Mouse (Mus musculus) hindbrain, embryonic 15.5 days (tissue): Measurements from ENCODE around the gene Prr5l. TPM values are rescaled to one million over a fixed set of nuclear protein-coding genes. Genes with fewer than 3 reads are reported as not detected.
A peak's percentile ranks its signal among the peaks of the same experiment; 100 is the strongest.

Experiments
- ATAC-seq: fragments of 200-750 bp; cut with Nextera tagmentation; 2 replicates; pipeline ENCODE4 v1.8.0; 2017; ENCODE audit warnings: low read depth, moderate number of reproducible peaks, moderate TSS enrichment; ENCODE audit not compliant: low FRiP score
- H3K27ac ChIP-seq: fragments of 300-500 bp; sonication (generic); replicated peaks from 2 replicates; pipeline ENCODE4 v1.5.1; 2015; ENCODE audit warnings: mild to moderate bottlenecking, inconsistent platforms
- H3K27me3 ChIP-seq: fragments of 300-500 bp; sonication (generic); 2 replicates; pipeline ENCODE4 v1.6.1; 2015; ENCODE audit warnings: control low read depth, inconsistent platforms
- H3K36me3 ChIP-seq: fragments of 300-500 bp; sonication (generic); 2 replicates; pipeline ENCODE4 v1.6.1; 2015; ENCODE audit warnings: control low read depth, inconsistent platforms
- H3K4me1 ChIP-seq: fragments of 300-500 bp; sonication (generic); replicated peaks from 2 replicates; pipeline ENCODE4 v1.6.1; 2015; ENCODE audit warnings: control low read depth, inconsistent platforms
- H3K4me2 ChIP-seq: fragments of 300-500 bp; sonication (generic); 2 replicates; pipeline ENCODE4 v1.6.1; 2015; ENCODE audit warnings: moderate library complexity, mild to moderate bottlenecking, inconsistent platforms
- H3K4me3 ChIP-seq: fragments of 300-500 bp; sonication (generic); 2 replicates; pipeline ENCODE4 v1.5.1; 2015; ENCODE audit warnings: mild to moderate bottlenecking, inconsistent platforms
- H3K9ac ChIP-seq: fragments of 300-500 bp; sonication (generic); 2 replicates; pipeline ENCODE4 v1.6.1; 2015; ENCODE audit warnings: inconsistent platforms
- H3K9me3 ChIP-seq: fragments of 300-500 bp; sonication (generic); 2 replicates; pipeline ENCODE4 v1.6.1; 2016; ENCODE audit warnings: control low read depth, inconsistent platforms
- WGBS: fragments of 180-500 bp; shearing (Covaris S2); methylation state at CpG from one replicate; pipeline ENCODE4 v1.1.7; 2015; 5-methylcytosine and 5-hydroxymethylcytosine counted together
- polyA plus RNA-seq: library from polyadenylated mRNA; unstranded; fragments of >200 nt; fragmentation: Nextera tagmentation; extraction: Ambion mirVana; gene quantifications from 2 replicates; pipeline ENCODE4 v1.2.1, GENCODE M21; 2015

Prr5l gene
- polyA plus RNA-seq, 1 experiment from 2014 or later: 5.9 TPM

- no peak overlapping the region for H3K9ac ChIP-seq
- no peak for ATAC-seq
- peaks cover 21% of the 10 kb centered on the region for H3K27me3 ChIP-seq
- H3K4me1 ChIP-seq: peaks cover 20% of the 10 kb centered on the region
- H3K4me3 ChIP-seq: no peak overlapping the region
- no peak overlapping the region for H3K4me2 ChIP-seq
- no peaks in the 10 kb centered on the region for H3K36me3 ChIP-seq
- no peaks in the 10 kb centered on the region for H3K9me3 ChIP-seq
- 86% methylated on average over 4 of the region's 4 CpGs for WGBS
- H3K27ac ChIP-seq: no peak overlapping the region
Measured at GRCm38 (mm10) chr2:101792130-101792529, 90.7 kb downstream of the Prr5l start.

DNA sequence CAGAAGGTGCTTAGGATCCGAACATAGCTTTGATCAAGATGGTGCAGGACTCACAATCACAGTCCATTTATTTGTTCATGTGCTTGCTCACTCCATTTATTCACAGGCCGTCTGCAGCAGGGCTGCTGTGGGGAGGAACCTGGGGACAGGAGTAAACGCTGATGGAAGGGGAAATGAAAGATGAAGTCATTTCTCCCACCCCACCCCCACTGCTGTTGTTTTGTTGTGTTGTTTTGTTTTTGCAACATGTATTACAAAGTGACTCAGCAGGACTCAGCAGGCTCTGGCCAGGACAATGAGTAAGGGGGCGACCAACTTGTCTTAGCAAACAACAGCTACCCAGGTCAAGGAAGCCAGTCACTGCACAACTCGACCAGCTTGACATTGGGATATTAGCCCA, 99.6 kb downstream of the Prr5l start:
- no peak overlapping the region for H3K9ac ChIP-seq
- ATAC-seq: no peak
- H3K4me3 ChIP-seq: no peak overlapping the region
- no peaks in the 10 kb centered on the region for H3K27me3 ChIP-seq
- H3K4me1 ChIP-seq: no peaks in the 10 kb centered on the region
- H3K9me3 ChIP-seq: no peaks in the 10 kb centered on the region
- 34% methylated on average over 5 of the region's 5 CpGs for WGBS
- H3K27ac ChIP-seq: no peak overlapping the region
- no peak overlapping the region for H3K4me2 ChIP-seq
- H3K36me3 ChIP-seq: no peaks in the 10 kb centered on the region

DNA sequence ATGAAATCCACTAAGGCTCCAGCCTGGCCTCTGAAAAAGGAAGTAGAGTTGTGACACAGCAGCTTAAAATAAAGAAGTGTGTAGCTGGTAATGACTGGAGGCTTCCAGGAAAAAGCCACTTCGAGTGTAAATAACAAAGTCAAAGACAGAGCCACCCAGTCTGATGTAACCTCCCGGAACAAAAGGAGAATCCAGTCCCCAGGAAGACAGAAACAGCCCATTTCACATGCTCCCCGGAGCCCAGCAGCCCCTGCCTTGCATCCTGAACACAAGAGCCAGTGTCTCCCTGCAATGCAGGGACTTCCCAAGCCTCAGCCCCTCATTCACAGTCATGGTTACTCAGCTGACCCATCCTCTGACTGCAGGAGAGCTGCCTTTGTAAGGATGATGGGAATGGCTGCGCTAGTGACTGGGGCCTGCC, 101.5 kb downstream of the Prr5l start:
- Histone ChIP-seq H3K4me1 (no peaks in the 10 kb centered on the region), H3K9me3 (no peaks in the 10 kb centered on the region), H3K4me3 (no peak overlapping the region), H3K4me2 (no peak overlapping the region), H3K9ac (no peak overlapping the region), H3K36me3 (no peaks in the 10 kb centered on the region), H3K27ac (0 out of 2 replicates have a peak overlapping the region, but pooled peaks have one; percentile 7), H3K27me3 (no peaks in the 10 kb centered on the region)
- ATAC-seq: peak; percentile 86; the same call in 1 of the 2 replicates
- WGBS: 57% methylated on average over 4 of the region's 4 CpGs

- 95% methylated on average over 6 of the region's 6 CpGs for WGBS
- Histone ChIP-seq H3K27ac (no peak overlapping the region), H3K27me3 (no peaks in the 10 kb centered on the region), H3K36me3 (no peaks in the 10 kb centered on the region), H3K9me3 (no peaks in the 10 kb centered on the region), H3K4me1 (no peaks in the 10 kb centered on the region), H3K4me3 (no peak overlapping the region), H3K9ac (no peak overlapping the region), H3K4me2 (no peak overlapping the region)
- ATAC-seq: no peak
Measured at GRCm38 (mm10) chr2:101778080-101778479, 104.7 kb downstream of the Prr5l start.

DNA sequence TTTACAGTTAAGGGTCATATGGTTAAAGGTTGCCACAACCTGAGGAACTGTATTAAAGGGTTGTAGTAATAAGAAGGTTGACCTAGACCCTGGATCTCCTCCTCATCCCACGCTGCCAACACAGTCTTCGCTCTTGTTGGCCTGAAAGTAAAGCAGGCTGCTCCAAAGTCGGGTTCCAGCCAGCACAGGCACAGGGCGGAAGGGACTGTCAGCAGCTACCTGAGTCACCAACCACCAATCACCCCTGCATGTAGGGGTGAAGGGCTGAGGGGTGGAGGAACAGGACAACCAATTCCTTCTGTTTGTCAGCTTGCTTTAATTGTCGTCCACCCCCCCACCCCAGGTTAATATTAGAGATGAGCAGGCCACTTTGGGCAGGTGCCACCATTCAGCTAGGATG, 119.3 kb downstream of the Prr5l start:
- Histone ChIP-seq H3K4me2 (no peak overlapping the region), H3K27me3 (no peaks in the 10 kb centered on the region), H3K9ac (no peak overlapping the region), H3K4me3 (no peak overlapping the region), H3K27ac (no peak overlapping the region), H3K4me1 (peaks cover 4% of the 10 kb centered on the region), H3K9me3 (no peaks in the 10 kb centered on the region), H3K36me3 (no peaks in the 10 kb centered on the region)
- 92% methylated on average over 5 of the region's 5 CpGs for WGBS
- no peak for ATAC-seq

GRCm38 (mm10) chr2:101762955-101763386, 119.9 kb downstream of the Prr5l start:
- H3K9ac ChIP-seq: no peak overlapping the region
- WGBS: 86% methylated on average over 4 of the region's 4 CpGs

GRCm38 (mm10) chr2:101762405-101762804, 120.4 kb downstream of the Prr5l start:
- H3K4me3 ChIP-seq: no peak overlapping the region
- ATAC-seq: no peak
- no peak overlapping the region for H3K4me2 ChIP-seq
- H3K4me1 ChIP-seq: peaks cover 4% of the 10 kb centered on the region
- no peak overlapping the region for H3K9ac ChIP-seq
- WGBS: 57% methylated on average over 10 of the region's 10 CpGs
- no peaks in the 10 kb centered on the region for H3K36me3 ChIP-seq
- no peaks in the 10 kb centered on the region for H3K9me3 ChIP-seq
- H3K27me3 ChIP-seq: no peaks in the 10 kb centered on the region
- H3K27ac ChIP-seq: no peak overlapping the region

More at GRCm38 (mm10) chr2:101762955-101763386, 119.9 kb downstream of the Prr5l start:
- no peak overlapping the region for H3K4me3 ChIP-seq
- no peak overlapping the region for H3K27ac ChIP-seq
- no peak for ATAC-seq
- no peaks in the 10 kb centered on the region for H3K9me3 ChIP-seq
- H3K36me3 ChIP-seq: no peaks in the 10 kb centered on the region
- no peaks in the 10 kb centered on the region for H3K27me3 ChIP-seq
- peaks cover 4% of the 10 kb centered on the region for H3K4me1 ChIP-seq
- no peak overlapping the region for H3K4me2 ChIP-seq

DNA sequence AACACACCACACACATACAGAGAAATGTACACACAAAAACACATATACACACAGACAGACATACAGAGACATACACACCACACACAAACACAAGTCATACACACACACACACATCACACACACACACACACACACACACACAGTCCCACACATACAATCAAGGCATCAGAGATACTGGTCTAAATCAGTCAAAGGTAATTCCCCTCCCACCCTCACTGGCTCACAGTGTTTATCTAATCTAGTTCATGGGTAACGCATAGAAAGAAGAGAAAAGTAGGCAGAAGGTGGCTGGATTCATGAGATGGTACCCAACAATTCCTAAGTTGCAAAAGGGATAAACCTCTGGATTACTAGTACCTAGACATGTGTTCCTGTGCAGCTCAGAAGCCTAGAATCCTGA, 120.9 kb downstream of the Prr5l start:
- 81% methylated on average over 1 of the region's 1 CpGs for WGBS
- Histone ChIP-seq H3K27ac (no peak overlapping the region), H3K36me3 (no peaks in the 10 kb centered on the region), H3K4me1 (peaks cover 4% of the 10 kb centered on the region), H3K4me2 (no peak overlapping the region), H3K4me3 (no peak overlapping the region), H3K27me3 (no peaks in the 10 kb centered on the region), H3K9me3 (no peaks in the 10 kb centered on the region), H3K9ac (no peak overlapping the region)
- no peak for ATAC-seq

DNA sequence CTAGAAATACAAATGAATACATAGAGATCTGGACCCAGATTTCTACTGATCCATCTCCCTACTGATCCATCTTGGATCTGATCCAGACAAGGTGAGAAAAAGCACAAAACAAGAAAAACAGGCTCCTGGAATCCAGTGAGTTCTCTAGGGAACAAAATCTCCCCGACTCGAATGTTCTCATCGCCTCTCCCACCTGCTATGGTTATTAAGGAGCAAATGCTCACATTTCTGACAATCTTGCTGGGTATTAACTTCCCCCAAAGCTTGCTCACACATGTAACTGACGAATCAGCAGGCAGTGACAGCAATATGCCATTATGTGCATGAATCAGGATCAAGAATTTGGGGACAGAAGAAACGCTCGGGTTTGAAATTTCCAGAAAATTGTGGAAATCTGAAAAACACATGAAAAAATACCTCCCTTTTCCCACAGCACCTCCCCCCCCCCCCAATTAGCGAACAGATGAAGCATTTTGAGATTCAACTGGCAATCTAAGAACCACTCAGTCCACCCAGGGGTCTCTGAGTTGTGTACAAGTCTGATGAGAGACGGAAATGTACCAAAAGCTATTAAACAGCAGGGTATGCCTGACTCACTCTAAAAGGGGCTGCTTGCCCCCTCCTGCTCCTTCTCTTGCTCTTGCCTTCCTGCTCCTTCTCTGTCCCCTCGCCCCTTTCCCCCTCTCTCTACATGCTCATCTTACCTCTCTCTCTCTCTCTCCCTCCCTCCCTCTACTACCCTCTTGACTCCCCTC, 123.1 kb downstream of the Prr5l start:
- Histone ChIP-seq H3K36me3 (no peaks in the 10 kb centered on the region), H3K4me2 (no peak overlapping the region), H3K27ac (no peak overlapping the region), H3K9ac (no peak overlapping the region), H3K9me3 (no peaks in the 10 kb centered on the region), H3K4me3 (no peak overlapping the region), H3K27me3 (no peaks in the 10 kb centered on the region), H3K4me1 (peaks cover 14% of the 10 kb centered on the region)
- 63% methylated on average over 9 of the region's 9 CpGs for WGBS
- no peak; the same call in 1 of the 2 replicates for ATAC-seq

GRCm38 (mm10) chr2:101757806-101758205, 125.0 kb downstream of the Prr5l start:
- H3K36me3 ChIP-seq: no peaks in the 10 kb centered on the region
- no peak for ATAC-seq
- H3K4me1 ChIP-seq: peaks cover 14% of the 10 kb centered on the region
- H3K4me2 ChIP-seq: no peak overlapping the region
- H3K27ac ChIP-seq: no peak overlapping the region
- H3K4me3 ChIP-seq: no peak overlapping the region
- H3K27me3 ChIP-seq: no peaks in the 10 kb centered on the region
- H3K9me3 ChIP-seq: no peaks in the 10 kb centered on the region
- WGBS: 97% methylated on average over 1 of the region's 1 CpGs
- H3K9ac ChIP-seq: no peak overlapping the region

DNA sequence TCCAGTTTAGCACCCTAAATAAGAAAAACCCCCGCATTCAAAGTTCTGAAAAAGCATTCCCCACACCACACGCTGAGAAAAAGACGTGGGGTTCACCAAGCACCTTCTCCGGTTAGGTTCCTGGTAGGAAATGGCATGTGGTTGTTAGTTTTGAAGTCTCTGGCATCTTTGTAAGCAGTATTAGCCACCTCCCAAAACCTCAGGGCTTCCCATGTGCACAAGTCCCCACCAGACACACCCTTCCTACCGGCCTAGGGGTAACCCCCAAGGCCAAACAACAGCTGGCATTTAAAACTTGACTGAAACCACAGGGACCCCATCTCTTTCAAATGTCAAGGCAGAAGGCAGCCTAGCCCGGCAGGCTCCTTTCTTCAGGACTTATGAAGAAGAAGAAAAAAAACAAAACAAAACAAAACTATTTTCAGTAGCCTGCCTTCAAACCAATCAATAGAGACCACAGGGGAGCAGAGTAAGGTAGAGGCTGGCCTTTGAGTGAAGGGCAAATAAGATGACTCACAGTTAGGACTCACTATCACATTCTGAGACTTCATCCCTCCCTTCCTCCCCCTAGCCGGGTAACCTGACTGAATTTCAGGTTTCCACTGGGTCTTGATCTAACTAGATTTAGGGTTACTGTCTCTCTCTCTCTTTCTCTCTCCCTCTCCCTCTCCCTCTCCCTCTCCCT, 126.6 kb downstream of the Prr5l start:
- Histone ChIP-seq H3K9ac (no peak overlapping the region), H3K4me3 (no peak overlapping the region), H3K36me3 (no peaks in the 10 kb centered on the region), H3K27ac (no peak overlapping the region), H3K9me3 (no peaks in the 10 kb centered on the region), H3K4me2 (no peak overlapping the region), H3K27me3 (no peaks in the 10 kb centered on the region), H3K4me1 (peaks cover 10% of the 10 kb centered on the region)
- 26% methylated on average over 7 of the region's 7 CpGs for WGBS
- ATAC-seq: no peak

- no peak for ATAC-seq
- no peak overlapping the region for H3K27ac ChIP-seq
Measured at GRCm38 (mm10) chr2:101754939-101755555, 127.8 kb downstream of the Prr5l start.

More at GRCm38 (mm10) chr2:101754939-101755555, 127.8 kb downstream of the Prr5l start:
- H3K36me3 ChIP-seq: no peaks in the 10 kb centered on the region
- no peaks in the 10 kb centered on the region for H3K27me3 ChIP-seq
- H3K9ac ChIP-seq: no peak overlapping the region
- H3K4me3 ChIP-seq: no peak overlapping the region
- H3K9me3 ChIP-seq: no peaks in the 10 kb centered on the region
- H3K4me2 ChIP-seq: peak overlapping the region; percentile 41
- peaks cover 10% of the 10 kb centered on the region for H3K4me1 ChIP-seq
- 7% methylated on average over 10 of the region's 11 CpGs for WGBS
